Mouse (Mus musculus): ENCODE results near the gene Gpi1. TPM values are rescaled to one million over a fixed set of nuclear protein-coding genes. Genes with fewer than 3 reads are reported as not detected.

The Gpi1 gene
- polyA plus RNA-seq, 1 experiment from 2014 or later, result 287 TPM

- ATAC-seq (replicated peaks; ENCODE audit: insufficient number of reproducible peaks, low FRiP score, low TSS enrichment, low read depth) (no peak), DNase-seq (ENCODE audit: low spot score) (no peak)
- 92% methylated on average over 3 of the region's 3 CpGs for WGBS
- no peak overlapping the region for H3K9ac ChIP-seq (replicated peaks; ENCODE audit: low read length)
- no peak overlapping the region for H3K4me2 ChIP-seq (ENCODE audit: low read depth, low read length)
- H3K4me3 ChIP-seq (ENCODE audit: low read depth, low read length), result no peak overlapping the region
- H3K36me3 ChIP-seq (replicated peaks; ENCODE audit: control insufficient read depth, insufficient read depth, low read depth, low read length), result peaks cover 42% of the 10 kb centered on the region
- H3K9me3 ChIP-seq (replicated peaks; ENCODE audit: control insufficient read depth, low read length), result no peaks in the 10 kb centered on the region
- no peaks in the 10 kb centered on the region for H3K27me3 ChIP-seq (ENCODE audit: control insufficient read depth, insufficient read depth, low read length)
- H3K4me1 ChIP-seq (ENCODE audit: control insufficient read depth, insufficient read depth, low read length), result no peaks in the 10 kb centered on the region
- no peak overlapping the region for H3K27ac ChIP-seq (replicated peaks; ENCODE audit: low read depth, low read length)
Measured at GRCm38 (mm10) chr7:34157994-34158393, 72.1 kb downstream of the Gpi1 start.

Other genes with a start within 250 kb of the Gpi1 start
- gene Scgb2b27, start 216.4 kb downstream of the Gpi1 start, polyA plus RNA-seq (2014; fragmentation: Nextera tagmentation; extraction: Ambion mirVana), result not detected in 2 replicates
- gene Scgb1b27, start 208.9 kb downstream of the Gpi1 start, polyA plus RNA-seq (2014; fragmentation: Nextera tagmentation; extraction: Ambion mirVana), result not detected in 2 replicates
- gene Scgb1b30, start 134.9 kb downstream of the Gpi1 start, polyA plus RNA-seq (2014; fragmentation: Nextera tagmentation; extraction: Ambion mirVana), result not detected in 2 replicates
- 4.3 and 6.7 TPM in 2 replicates for gene Wtip, start 97.1 kb downstream of the Gpi1 start, polyA plus RNA-seq (2014; fragmentation: Nextera tagmentation; extraction: Ambion mirVana)
- 285 and 288 TPM in 2 replicates for gene Uba2, start 60.7 kb downstream of the Gpi1 start, polyA plus RNA-seq (2014; fragmentation: Nextera tagmentation; extraction: Ambion mirVana)
- gene Pdcd2l, start 33.7 kb downstream of the Gpi1 start, polyA plus RNA-seq (2014; fragmentation: Nextera tagmentation; extraction: Ambion mirVana), result 59.0 and 60.9 TPM in 2 replicates
- not detected in 2 replicates for gene Gm6096, start 20.7 kb upstream of the Gpi1 start, polyA plus RNA-seq (2014; fragmentation: Nextera tagmentation; extraction: Ambion mirVana)
- 28.6 and 30.6 TPM in 2 replicates for gene 4931406P16Rik, start 83.2 kb upstream of the Gpi1 start, polyA plus RNA-seq (2014; fragmentation: Nextera tagmentation; extraction: Ambion mirVana)
- 73.6 and 78.7 TPM in 2 replicates for gene Lsm14a, start 163.0 kb upstream of the Gpi1 start, polyA plus RNA-seq (2014; fragmentation: Nextera tagmentation; extraction: Ambion mirVana)

Measured in embryonic facial prominence, embryonic 11.5 days (tissue).